Mouse (Mus musculus) lung, postnatal 14 days (tissue): ENCODE data around the gene Hmx2.

Source experiments
- DNase-seq: peaks from one replicate; pipeline ENCODE4 v3.0.0; 2021

The Hmx2 gene

DNA sequence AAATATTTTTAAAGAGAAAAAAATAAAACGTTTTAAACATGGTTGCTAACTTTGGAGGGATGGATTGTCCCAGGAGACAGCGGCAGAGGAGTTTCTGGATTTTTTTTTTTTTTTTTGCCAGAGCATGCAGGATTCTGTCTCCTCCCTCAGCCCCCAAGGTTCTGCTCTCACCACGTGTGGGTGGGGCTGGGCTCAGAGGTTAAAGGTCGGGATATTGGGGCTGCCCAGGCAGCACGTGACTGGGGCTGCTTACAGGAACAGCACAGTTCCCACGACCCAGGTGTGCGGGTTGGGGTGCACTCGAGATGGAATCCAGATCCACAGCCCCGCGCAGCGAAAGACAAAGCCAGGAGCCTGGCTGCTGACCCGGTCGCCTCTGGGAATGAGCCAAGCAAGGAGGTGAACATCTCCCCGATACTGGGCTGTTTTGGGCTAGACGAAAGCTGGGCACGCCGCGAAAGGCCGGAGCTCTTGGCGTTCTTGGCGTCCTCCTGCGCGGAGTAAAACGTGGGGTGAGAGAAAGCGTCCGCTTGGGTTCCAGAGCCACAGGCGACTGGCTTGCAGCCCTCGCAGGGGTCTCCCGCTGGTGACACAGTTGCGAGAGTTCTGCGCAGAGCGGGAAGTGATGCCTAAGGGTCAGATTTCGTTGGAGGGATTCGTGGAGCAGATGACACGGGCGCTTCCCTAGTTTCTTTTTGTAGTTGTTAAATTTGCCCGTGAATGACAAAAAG is 8.1 kb downstream of the Hmx2 start:
- peak; percentile 6 for DNase-seq

- DNase-seq: no peak
Measured at GRCm38 (mm10) chr7:131557751-131558150, 9.2 kb downstream of the Hmx2 start.

GRCm38 (mm10) chr7:131559986-131560696 is 11.6 kb downstream of the Hmx2 start, which contains the start of gene Bub3:
Gene Bub3 (plus strand): TSS chr7:131560222.
- DNase-seq: peak; percentile 91

DNA sequence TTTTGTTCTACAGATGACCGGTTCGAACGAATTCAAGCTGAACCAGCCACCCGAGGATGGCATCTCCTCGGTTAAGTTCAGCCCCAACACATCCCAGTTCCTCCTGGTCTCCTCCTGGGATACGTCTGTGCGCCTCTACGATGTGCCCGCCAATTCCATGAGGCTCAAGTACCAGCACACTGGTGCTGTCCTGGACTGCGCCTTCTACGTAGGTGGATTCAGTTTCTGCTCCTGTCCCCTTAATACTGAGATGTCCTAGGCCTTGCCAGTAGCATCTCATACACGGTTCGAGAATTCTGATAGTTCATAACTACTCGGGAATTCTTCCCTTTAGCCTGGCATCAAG is 12.1 kb downstream of the Hmx2 start:
- no peak for DNase-seq

DNA sequence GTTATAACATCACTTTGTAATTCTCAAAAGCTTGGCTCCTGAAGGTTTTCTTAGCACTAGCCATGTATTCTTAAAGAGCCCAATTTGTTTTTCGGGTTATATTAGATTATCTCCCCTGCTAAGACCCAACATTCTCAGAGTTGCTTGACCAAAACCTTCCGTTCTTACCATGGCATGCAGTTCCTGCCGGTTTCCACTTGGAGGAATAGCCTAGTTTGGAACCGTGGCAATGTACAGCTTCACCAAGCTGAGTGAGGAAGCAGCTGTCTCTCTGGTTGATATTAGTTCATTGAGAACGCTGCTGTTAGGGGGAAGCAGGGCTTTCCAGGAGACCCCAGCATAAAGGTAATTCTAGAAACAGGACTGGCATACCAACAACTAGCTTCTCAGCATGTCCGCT is 26.7 kb downstream of the Hmx2 start:
- DNase-seq: no peak

- no peak for DNase-seq
Measured at GRCm38 (mm10) chr7:131582178-131582577, 33.6 kb downstream of the Hmx2 start.

DNA sequence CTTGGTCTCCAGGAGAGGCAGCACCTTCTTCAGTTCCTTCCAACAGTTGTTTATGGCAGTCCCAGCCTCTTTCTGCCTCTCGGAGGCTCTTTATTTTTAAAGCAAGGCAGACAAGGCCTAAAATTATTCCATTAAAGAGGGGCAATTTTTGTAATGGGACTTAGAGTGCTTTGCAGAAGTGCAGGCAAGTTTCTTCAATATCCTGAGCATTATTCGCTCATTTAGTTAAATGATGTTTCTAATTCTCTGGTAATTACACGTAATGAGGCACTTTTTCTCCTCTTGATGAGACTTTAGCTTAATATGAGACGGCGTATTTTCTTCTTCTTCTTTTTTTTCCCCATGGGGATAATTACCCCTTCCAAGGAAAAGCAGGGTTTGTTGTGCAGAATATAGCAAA is 37.0 kb downstream of the Hmx2 start:
- no peak for DNase-seq

DNA sequence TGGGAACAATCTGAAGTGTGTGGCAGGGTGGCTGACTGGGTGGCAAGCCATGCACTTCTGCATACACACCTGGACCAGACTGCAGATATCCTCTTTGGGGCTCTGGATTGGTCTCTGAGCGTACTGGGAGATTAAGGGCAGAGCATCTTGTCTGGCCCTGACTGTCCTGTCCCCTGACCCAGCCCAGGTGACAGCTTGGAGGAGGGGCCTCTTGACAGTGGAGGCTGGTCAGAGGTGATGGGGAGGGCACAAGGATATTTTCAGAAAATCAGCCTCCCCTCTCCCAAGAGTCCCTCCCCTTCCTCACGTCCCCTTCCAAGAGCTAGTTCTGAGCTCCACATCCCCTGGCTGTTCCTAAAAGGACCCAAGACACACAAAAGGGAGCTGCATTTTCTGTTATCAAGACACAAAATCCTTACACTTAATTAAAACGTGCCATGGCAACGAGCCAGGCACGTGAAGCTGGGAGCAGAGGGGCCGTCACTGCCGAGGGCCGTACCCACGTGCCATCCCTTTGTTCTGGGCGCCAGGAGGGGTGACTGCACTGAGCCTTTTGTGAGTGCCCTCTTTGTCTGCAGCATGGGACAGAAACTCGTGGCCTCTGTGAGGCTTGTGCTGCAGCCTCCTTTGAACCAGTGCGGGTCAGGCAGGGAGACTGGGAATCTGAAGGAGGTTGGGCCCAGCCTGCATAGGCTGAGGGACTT is 49.4 kb downstream of the Hmx2 start:
- no peak for DNase-seq

DNA sequence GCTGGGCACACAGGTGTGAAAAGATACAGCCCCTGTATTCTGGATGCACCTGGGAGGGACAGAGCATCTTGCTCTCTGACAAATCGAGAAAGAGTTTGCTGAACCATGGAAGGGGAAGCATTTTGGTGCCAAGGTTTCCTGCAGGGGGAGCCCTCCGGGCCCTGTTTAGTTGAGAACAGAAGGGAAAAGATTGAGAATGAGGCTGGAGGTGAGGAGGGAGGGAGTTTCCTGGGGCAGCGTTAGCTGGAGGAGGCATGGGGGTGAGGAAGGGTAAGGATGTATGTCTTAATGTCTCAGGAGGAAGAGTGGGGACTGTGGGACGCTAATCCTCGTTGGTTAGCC is 49.9 kb downstream of the Hmx2 start:
- peak; percentile 20 for DNase-seq

- DNase-seq: no peak
Measured at GRCm38 (mm10) chr7:131602106-131602505, 53.5 kb downstream of the Hmx2 start.

DNA sequence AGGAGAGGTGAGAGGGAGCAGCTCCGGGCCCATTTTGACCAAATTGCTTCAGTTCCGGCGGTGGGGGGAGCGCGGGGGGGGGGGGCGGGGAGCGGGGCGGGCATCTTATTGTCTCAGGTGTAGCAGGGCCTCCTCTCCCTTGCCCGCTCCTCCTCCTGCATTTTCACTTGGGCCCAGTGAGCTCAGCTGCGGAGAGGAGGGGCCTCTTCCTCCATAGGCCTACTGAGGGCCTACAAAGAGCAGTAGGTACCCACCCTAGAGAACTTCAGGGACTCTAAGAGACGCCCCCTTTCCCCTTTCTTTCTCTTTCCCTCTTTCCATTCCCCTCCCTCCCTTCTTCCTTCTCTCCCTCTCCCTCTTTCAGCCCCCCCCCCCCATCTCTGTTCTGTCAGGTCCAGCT is 54.6 kb downstream of the Hmx2 start:
- DNase-seq: no peak

- no peak for DNase-seq
Measured at GRCm38 (mm10) chr7:131604946-131605345, 56.4 kb downstream of the Hmx2 start.

GRCm38 (mm10) chr7:131605481-131605880 is 56.9 kb downstream of the Hmx2 start:
- no peak for DNase-seq
